Mouse (Mus musculus) limb, embryonic 10.5 days (tissue): ENCODE measurements around the gene Tlx3. TPM values are rescaled to one million over a fixed set of nuclear protein-coding genes. Genes with fewer than 3 reads are reported as not detected.

Experiments
- DNase-seq: peaks from one replicate; pipeline ENCODE4 v3.0.0-alpha.2; 2017; ENCODE audit warnings: low spot score
- H3K27ac ChIP-seq: fragments of 300-500 bp; sonication (generic); 2 replicates; pipeline ENCODE4 v1.5.1; 2016; ENCODE audit warnings: mild to moderate bottlenecking
- H3K27me3 ChIP-seq: fragments of 300-500 bp; sonication (generic); 2 replicates; pipeline ENCODE4 v1.6.1; 2016; ENCODE audit warnings: low read depth, mild to moderate bottlenecking; ENCODE audit not compliant: poor library complexity, severe bottlenecking
- H3K36me3 ChIP-seq: fragments of 300-500 bp; sonication (generic); 2 replicates; pipeline ENCODE4 v1.6.1; 2016; ENCODE audit warnings: mild to moderate bottlenecking, moderate library complexity
- H3K4me1 ChIP-seq: fragments of 300-500 bp; sonication (generic); 2 replicates; pipeline ENCODE4 v1.6.1; 2016
- H3K4me3 ChIP-seq: fragments of 300-500 bp; sonication (generic); 2 replicates; pipeline ENCODE4 v1.5.1; 2016; ENCODE audit warnings: mild to moderate bottlenecking, moderate library complexity
- H3K9me3 ChIP-seq: fragments of 300-500 bp; sonication (generic); replicated peaks from 2 replicates; pipeline ENCODE4 v1.6.1; 2016; ENCODE audit warnings: mild to moderate bottlenecking
- whole genome bisulfite sequencing: fragments of 180-500 bp; shearing (Covaris S2); methylation state at CpG from one replicate; pipeline ENCODE4 v1.1.7; 2016; 5-methylcytosine and 5-hydroxymethylcytosine counted together
- polyA plus RNA-seq: library from polyadenylated mRNA; unstranded; fragments of >200 nt; fragmentation: Nextera tagmentation; extraction: Ambion mirVana; gene quantifications from 2 replicates; pipeline ENCODE4 v1.2.1, GENCODE M21; 2016

Tlx3 gene
- polyA plus RNA-seq: not detected in 2 replicates

DNA sequence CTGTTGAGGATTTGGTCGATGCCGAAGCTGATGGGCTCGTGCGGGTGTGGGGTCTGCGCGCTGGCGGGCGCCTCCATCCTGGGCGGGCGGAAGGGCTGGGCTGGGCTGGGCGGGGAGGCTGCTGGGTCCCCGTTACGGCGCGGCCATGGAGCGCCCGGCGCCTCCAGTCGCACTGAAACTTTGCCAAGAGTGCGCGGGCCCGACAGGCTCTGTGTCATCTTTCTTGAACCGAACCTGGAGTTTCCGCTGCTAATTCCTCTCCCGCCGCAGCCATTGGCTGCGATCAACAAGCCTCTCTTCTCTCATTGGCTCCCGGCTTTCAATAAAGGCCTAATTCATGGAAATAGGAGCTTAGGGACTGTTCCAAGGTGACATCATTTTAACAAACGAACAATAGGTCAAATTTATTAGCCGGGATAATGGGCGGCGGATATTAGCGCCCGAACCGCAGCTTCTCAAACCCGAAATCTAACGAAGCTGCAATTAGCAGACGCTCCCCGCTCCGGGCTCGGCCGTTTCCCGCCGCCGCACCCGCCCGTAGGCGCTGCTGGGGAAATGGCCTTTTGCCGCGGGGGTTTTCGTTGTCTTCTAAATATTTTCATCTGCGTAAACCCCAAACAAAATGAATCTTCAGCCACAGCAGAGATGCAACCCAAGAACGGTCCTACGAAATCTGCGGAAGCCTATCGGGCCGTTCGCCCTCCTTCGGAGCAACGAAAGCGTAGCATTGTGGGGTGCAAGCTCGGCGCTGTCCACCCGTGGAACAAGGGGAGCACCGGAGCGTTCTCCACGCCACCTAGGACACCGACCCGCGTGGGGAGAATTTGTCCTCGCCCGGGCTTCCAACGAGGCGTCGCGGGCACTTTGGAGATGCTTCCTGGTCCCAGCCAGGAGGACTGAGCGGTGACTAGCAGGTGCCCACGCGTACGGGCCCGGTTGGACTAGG, at the start of gene Tlx3:
TSS of gene Tlx3 (minus strand) at position 207 of the 946 bp plus-strand sequence.
- Histone ChIP-seq H3K27me3 (peaks cover 100% of the 10 kb centered on the region), H3K27ac (0 out of 2 replicates have a peak within 1 kb of the TSS, but pooled peaks have one; percentile 31), H3K36me3 (no peaks in the 10 kb centered on the region), H3K4me3 (peak within 1 kb of the TSS; percentile 47), H3K4me1 (peaks cover 48% of the 10 kb centered on the region), H3K9me3 (no peaks in the 10 kb centered on the region)
- WGBS: under 1% methylated on average over 81 of the region's 81 CpGs
- DNase-seq: peak; percentile 69

DNA sequence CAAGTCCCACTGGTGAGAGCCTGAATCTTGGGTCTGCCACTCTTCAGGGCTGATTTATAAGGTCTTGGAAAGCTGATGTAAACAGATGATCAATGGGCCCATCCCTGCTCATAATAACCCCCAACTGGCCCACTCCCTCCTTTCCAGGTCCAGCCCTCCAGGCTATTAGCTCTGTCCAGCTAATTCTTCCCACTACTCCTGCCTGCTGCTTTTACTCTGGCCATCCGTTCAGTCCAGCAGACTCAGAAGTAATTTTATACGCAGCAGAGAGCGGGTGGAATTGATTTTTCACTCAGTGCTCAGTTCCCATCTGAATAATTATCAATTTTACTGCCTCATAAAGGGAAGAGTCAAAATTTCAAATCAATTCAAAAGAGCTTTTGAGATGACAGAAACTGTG, 36.9 kb upstream of the Tlx3 start:
- H3K36me3 ChIP-seq: no peaks in the 10 kb centered on the region
- DNase-seq: no peak
- H3K9me3 ChIP-seq: no peaks in the 10 kb centered on the region
- no peak overlapping the region for H3K27ac ChIP-seq
- H3K4me1 ChIP-seq: 0 out of 2 replicates have a peak, but pooled peaks cover 3% of the 10 kb centered on the region
- 79% methylated on average over 3 of the region's 3 CpGs for WGBS
- H3K4me3 ChIP-seq: no peak overlapping the region
- no peaks in the 10 kb centered on the region for H3K27me3 ChIP-seq

DNA sequence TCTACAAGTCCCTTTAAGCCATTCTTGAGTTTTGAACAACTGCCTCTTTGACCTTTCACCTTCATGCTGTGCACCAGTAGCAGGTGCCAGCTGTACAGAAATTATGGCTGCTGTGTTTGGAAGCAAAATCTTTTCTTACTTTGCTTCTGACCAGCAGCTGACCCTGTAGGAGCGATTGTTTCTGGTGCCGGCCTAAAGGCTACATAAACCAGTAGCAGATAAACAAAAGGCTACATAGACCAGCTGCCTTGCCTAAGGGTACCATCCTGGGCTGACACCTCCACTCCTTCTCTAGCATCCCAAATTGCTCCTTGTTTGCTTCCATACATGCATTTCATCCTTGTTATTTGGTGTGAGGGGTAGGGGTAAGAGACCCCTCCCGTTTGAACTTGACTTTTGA, 30.7 kb upstream of the Tlx3 start:
- Histone ChIP-seq H3K36me3 (no peaks in the 10 kb centered on the region), H3K4me3 (no peak overlapping the region), H3K27me3 (no peaks in the 10 kb centered on the region), H3K4me1 (no peaks in the 10 kb centered on the region), H3K9me3 (no peaks in the 10 kb centered on the region), H3K27ac (no peak overlapping the region)
- 73% methylated on average over 3 of the region's 3 CpGs for WGBS
- no peak for DNase-seq

DNA sequence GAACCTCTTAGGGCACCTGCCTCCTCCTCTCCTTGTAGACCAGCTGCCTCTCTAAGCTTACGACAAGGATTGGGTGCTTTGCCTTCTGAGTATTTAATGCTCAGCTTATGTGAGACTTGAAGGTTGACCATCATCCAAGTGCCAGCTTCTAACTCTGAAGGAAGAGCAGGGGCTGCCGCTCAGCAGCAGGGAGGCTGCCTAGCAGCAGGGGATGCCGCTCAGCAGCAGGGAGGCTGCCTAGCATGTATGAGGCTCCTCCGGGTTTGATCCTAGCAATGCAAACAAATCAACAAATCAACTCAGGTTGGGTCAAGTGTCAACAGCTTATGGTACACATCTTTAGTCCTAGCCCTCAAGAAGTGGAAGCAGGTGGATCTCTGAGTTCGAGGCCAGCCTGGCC, 28.7 kb upstream of the Tlx3 start:
- H3K4me1 ChIP-seq: no peaks in the 10 kb centered on the region
- H3K4me3 ChIP-seq: no peak overlapping the region
- 82% methylated on average over 5 of the region's 5 CpGs for WGBS
- no peaks in the 10 kb centered on the region for H3K27me3 ChIP-seq
- H3K36me3 ChIP-seq: no peaks in the 10 kb centered on the region
- H3K9me3 ChIP-seq: no peaks in the 10 kb centered on the region
- DNase-seq: no peak
- no peak overlapping the region for H3K27ac ChIP-seq

DNA sequence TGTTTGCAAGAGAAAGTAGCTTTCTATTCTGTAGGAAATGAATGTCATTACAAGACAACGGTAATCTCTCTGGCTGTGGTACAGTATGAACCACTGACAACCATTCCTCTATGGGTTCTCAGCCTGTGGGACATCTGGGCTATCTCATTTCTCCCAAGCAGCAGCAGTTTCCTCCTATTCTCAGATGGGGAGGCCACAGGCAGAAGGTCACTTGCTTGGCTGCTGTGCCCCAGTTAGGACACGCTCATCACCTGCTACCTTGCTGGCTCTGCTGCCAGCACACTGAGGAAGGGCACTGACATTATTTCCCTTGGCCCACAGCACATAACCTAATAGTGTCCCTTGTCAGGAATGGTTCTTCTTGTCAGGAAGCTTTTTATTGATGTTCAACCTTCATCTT, 24.8 kb upstream of the Tlx3 start:
- 94% methylated on average over 2 of the region's 2 CpGs for whole genome bisulfite sequencing
- Histone ChIP-seq H3K4me1 (no peaks in the 10 kb centered on the region; the same call in 1 of the 2 replicates), H3K9me3 (no peaks in the 10 kb centered on the region), H3K27ac (no peak overlapping the region), H3K36me3 (no peaks in the 10 kb centered on the region), H3K4me3 (no peak overlapping the region), H3K27me3 (no peaks in the 10 kb centered on the region)
- DNase-seq: no peak

DNA sequence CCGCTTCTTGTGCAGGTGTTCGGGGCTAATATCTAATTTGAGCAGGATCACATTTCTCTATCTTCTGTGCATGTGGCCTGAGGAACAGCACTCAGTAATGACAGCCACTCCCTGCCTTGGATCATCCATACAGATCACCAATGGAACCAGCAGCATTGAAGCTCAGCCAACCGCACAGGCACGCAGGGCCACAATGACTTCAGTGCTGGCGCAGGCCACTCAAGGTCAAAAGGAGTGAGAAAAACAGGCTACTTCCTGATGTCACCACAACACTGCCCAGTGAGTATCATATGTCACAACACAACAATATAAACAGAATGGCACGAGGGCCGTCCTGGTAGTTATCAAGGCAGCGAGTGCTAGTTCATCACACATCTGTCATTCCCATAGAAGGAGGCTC, 23.1 kb upstream of the Tlx3 start:
- Histone ChIP-seq H3K4me3 (no peak overlapping the region), H3K27me3 (no peaks in the 10 kb centered on the region), H3K27ac (no peak overlapping the region), H3K36me3 (no peaks in the 10 kb centered on the region), H3K4me1 (no peaks in the 10 kb centered on the region; the same call in 1 of the 2 replicates), H3K9me3 (no peaks in the 10 kb centered on the region)
- 83% methylated on average over 8 of the region's 8 CpGs for WGBS
- no peak for DNase-seq

DNA sequence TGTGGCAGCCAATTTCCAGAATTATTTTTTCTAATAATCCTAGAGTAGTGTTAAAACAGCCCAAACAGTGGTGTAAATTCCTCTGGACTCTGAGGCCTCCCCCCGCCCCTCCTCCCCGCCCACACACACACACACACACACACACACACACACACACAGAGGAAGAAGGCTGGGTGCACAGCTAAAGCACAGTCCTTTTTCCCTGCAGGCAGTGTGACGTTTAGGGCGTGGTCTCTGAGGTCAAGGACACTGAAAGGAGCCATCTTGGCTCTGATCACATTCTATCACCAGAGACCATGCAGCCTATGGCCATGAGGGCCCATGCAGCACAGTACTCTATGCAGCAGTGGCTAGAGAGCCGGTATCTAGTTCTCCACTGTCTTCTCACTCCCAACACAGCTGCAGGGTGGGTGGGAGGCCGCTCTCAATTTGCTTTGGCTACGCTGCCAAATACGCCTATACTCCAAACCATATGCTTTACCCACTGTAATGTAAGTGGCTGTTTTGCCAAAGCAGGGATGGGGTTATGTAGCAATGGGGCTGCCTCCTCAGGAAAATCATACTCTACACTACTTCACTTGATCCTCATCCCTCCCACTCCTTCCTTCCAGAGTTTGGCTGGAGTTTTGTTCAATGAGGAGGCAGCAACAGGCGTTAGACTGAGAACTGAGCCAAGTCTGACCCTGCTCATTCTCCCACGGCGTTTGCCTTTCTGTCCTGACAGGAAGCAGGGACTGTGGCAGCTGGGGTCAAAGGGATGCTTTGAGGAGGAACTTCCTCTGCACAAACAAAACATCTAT, 18.4 kb upstream of the Tlx3 start:
- DNase-seq: no peak
- Histone ChIP-seq H3K4me1 (no peaks in the 10 kb centered on the region; the same call in 1 of the 2 replicates), H3K27ac (no peak overlapping the region), H3K27me3 (no peaks in the 10 kb centered on the region), H3K4me3 (no peak overlapping the region), H3K36me3 (no peaks in the 10 kb centered on the region), H3K9me3 (no peaks in the 10 kb centered on the region)
- 79% methylated on average over 11 of the region's 11 CpGs for WGBS

DNA sequence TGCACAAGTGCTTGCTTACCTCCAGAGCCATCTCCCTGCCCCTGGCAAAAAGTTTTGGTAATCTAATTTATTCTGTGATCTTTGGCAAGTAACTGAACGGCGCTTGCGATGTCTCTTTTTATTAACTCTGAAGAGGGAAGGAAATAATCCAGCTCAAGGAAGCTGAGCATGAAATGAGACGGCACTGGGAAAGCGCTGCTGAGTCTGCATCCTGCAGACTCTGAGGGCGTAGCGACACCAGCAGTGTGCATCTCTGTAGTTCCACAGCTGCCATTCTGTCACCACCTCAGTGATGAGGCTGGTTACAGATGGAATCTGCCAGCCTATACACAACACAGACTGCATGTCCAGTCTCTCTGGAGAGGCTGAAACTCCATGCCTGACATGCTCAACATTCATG, 17.4 kb upstream of the Tlx3 start:
- Histone ChIP-seq H3K4me3 (no peak overlapping the region), H3K4me1 (no peaks in the 10 kb centered on the region; the same call in 1 of the 2 replicates), H3K27ac (no peak overlapping the region), H3K27me3 (no peaks in the 10 kb centered on the region), H3K9me3 (no peaks in the 10 kb centered on the region), H3K36me3 (no peaks in the 10 kb centered on the region)
- DNase-seq: no peak
- WGBS: 93% methylated on average over 7 of the region's 7 CpGs

DNA sequence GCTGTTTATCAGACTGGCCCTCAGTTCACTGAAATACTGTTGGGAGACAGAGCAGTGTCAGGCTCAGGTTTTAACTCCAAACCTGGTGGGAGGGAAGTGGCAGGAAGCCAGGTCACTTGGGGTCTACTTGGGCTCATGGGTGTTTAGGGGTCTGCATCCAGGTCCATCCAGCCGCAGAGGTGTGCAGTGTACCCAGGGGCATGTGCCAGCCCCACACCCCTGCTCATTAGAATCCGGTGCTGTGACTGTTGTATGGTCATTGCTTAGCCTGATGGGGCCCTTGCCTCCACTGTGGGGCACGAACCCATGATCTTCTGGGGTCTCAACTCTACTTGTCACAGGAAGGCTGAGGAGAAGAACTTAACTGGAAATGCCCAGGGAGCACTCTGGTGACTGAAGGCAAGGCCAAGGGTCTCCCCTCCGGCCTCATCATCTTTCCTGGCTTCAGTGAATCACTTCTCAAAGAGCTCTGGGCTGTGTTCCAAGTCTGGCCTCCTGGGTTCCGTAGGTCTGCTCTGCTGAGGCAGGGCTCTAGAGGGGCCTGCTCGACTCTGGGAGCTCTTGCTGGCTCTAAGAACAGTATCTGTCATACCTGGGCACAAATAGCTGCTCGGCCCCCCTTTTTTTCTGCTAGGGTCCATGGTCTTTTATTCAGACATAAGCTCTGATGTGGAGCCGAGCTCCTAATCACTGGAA, 14.1 kb upstream of the Tlx3 start:
- DNase-seq: no peak
- Histone ChIP-seq H3K36me3 (no peaks in the 10 kb centered on the region), H3K4me1 (no peaks in the 10 kb centered on the region), H3K27me3 (no peaks in the 10 kb centered on the region), H3K9me3 (no peaks in the 10 kb centered on the region), H3K4me3 (no peak overlapping the region), H3K27ac (no peak overlapping the region)
- 89% methylated on average over 8 of the region's 8 CpGs for WGBS

DNA sequence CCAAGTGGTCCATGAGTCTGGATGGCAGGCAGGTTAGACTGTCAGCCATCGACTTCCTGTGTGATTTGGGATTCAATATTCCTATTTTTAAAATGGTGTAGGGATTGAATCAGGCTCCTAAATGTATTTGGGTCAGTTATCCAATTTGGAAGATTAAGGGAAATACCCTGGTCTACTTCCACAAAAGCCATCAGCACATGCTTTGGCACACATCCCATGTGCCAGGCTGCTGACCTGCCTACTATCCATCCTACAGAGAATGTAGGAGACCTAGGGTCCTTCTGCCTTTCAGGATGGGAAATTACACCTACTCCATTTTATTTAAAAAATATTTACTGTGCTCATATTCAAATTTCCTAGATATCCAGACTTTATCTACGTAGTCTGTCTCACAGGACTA, 4.0 kb upstream of the Tlx3 start:
- H3K4me3 ChIP-seq: no peak overlapping the region
- no peak overlapping the region for H3K27ac ChIP-seq
- WGBS: 91% methylated on average over 2 of the region's 2 CpGs
- peaks cover 80% of the 10 kb centered on the region for H3K27me3 ChIP-seq
- no peaks in the 10 kb centered on the region for H3K9me3 ChIP-seq
- peaks cover 21% of the 10 kb centered on the region for H3K4me1 ChIP-seq
- DNase-seq: no peak
- no peaks in the 10 kb centered on the region for H3K36me3 ChIP-seq

DNA sequence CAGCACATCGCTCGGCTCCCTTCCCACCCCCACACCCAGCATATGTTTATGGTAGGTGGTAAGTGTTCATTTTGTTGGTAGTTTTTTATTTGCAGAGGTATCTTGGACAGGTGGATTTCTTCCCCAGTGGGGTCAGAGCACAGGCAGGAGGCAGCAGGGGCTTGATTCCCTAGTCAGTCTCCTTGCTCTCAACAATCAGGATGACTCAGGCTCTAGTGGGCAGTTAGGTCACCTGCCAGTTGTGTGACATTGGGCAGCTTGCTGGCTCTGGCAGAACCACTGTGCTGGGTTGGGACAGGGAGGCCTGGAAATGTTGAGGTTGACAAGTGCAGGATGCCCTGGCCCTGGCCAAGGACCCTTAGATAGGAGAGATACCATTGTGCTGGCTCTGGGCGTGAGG, 1.6 kb upstream of the Tlx3 start:
- Histone ChIP-seq H3K27me3 (peaks cover 96% of the 10 kb centered on the region), H3K27ac (no peak overlapping the region), H3K4me3 (no peak overlapping the region), H3K36me3 (no peaks in the 10 kb centered on the region), H3K4me1 (peaks cover 43% of the 10 kb centered on the region), H3K9me3 (no peaks in the 10 kb centered on the region)
- DNase-seq: peak; percentile 48
- WGBS: 11% methylated on average over 3 of the region's 3 CpGs

DNA sequence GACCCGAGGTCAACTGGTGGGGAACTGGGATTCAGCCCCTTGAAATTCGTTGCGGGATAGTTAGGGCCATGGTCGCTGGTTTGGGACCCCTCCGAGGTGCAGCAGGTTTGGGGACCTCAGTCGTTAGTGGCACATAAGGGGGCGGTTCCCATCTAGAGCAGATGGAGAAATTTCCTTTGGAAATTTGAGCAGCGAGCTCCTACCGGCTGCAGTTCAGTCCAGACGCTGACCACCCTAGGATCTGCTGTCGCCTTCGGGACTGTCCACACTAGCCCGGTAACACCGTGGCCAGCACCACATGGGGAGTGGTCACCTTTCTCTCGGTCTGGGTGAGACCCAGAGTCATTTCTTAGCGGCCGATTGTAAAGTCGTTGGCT, 928 bp upstream of the Tlx3 start:
- peak; percentile 65 for DNase-seq
- peaks cover 96% of the 10 kb centered on the region for H3K27me3 ChIP-seq
- no peak overlapping the region; the same call in 1 of the 2 replicates for H3K4me3 ChIP-seq
- no peak overlapping the region for H3K27ac ChIP-seq
- 1% methylated on average over 18 of the region's 18 CpGs for WGBS
- H3K9me3 ChIP-seq: no peaks in the 10 kb centered on the region
- peaks cover 44% of the 10 kb centered on the region for H3K4me1 ChIP-seq
- no peaks in the 10 kb centered on the region for H3K36me3 ChIP-seq
